Comparison of ENCODE assay signal across 8 mouse cellular contexts in the genomic region with DNA sequence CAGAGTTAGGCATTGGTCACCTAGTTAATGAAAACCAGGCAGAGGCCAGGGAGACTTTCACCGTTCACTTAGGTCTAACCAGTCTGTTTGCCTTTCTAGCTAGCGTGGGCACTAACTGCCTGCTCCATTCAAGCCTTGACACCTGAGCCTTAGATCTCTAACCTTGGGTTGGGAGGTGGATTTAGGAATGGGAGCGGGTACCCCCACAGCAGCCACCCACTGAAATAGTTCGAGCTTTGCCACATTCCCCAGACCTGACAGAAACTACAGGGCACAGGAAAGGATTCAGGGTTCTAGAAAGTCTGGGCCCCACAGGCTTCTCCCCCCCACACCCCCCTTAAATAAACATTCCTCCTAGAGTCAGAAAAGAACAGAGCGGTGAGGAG. TPM values are rescaled to one million over a fixed set of nuclear protein-coding genes. Genes with fewer than 3 reads are reported as not detected.
A peak's percentile ranks its signal among the peaks of the same experiment; 100 is the strongest.
DNase-seq lines count a peak whose midpoint lies in the region; ATAC-seq lines count a peak whose summit lies in the region.
"Had no signal": no experiment of that assay in that cellular context is flagged by ENCODE, and none has a peak within 500 bp of the region (broad histone marks: within the 10 kb centered on the region; RNA-seq: fewer than 3 reads in every experiment).

No protein-coding gene starts in this region.

- no peaks in the 10 kb centered on the region for H3K9me3 ChIP-seq in intestine, embryonic 16.5 days (ENCODE audit: control insufficient read depth, low read length)
- H3K9me3 ChIP-seq in liver, embryonic 16.5 days (replicated peaks; ENCODE audit: control insufficient read depth, low read length), result no peaks in the 10 kb centered on the region

- ATAC-seq in intestine, embryonic 16.5 days, result no peak; the same call in 1 of the 2 replicates
- ATAC-seq in liver, embryonic 16.5 days (ENCODE audit: low read depth), result no peak

- no peaks in the 10 kb centered on the region for H3K4me1 ChIP-seq in brown adipose tissue, adult 24 weeks (ENCODE audit: control insufficient read depth, insufficient read depth, insufficient read length, low read length)
- peaks cover 13% of the 10 kb centered on the region for H3K4me1 ChIP-seq in intestine, embryonic 16.5 days (ENCODE audit: control insufficient read depth, insufficient read depth, low read length)
- H3K4me1 ChIP-seq in liver, embryonic 16.5 days (ENCODE audit: control insufficient read depth, low read depth, low read length), result peaks cover 3% of the 10 kb centered on the region

- 0 out of 2 replicates have a peak overlapping the region, but pooled peaks have one; percentile 7 for H3K27ac ChIP-seq in brown adipose tissue, adult 24 weeks (replicated peaks; ENCODE audit: low read depth, low read length)
- H3K27ac ChIP-seq in intestine, embryonic 16.5 days (ENCODE audit: low read length), result no peak overlapping the region
- peak overlapping the region; percentile 83 for H3K27ac ChIP-seq in liver, embryonic 16.5 days (ENCODE audit: low read length)

- peak; percentile 47 for DNase-seq in Muller cell, postnatal 12 days (ENCODE audit: inconsistent ontology term)
- DNase-seq in ovary, postnatal 14 days (ENCODE audit: low spot score), result no peak
- no peak for DNase-seq in gastrocnemius, postnatal 25 days
- DNase-seq in T-cell, adult 2 months (ENCODE audit: low spot score), result no peak
- DNase-seq: thymus, postnatal 4 days had no signal

- no peaks in the 10 kb centered on the region for H3K27me3 ChIP-seq in intestine, embryonic 16.5 days (replicated peaks; ENCODE audit: control insufficient read depth, insufficient read depth, low read length)
- peaks cover 45% of the 10 kb centered on the region for H3K27me3 ChIP-seq in liver, embryonic 16.5 days (ENCODE audit: control insufficient read depth, insufficient read depth, low read depth, low read length)

- H3K36me3 ChIP-seq in intestine, embryonic 16.5 days (ENCODE audit: control insufficient read depth, insufficient read depth, low read length), result no peaks in the 10 kb centered on the region
- H3K36me3 ChIP-seq in liver, embryonic 16.5 days (ENCODE audit: control insufficient read depth, insufficient read depth), result no peaks in the 10 kb centered on the region

- peak overlapping the region; percentile 99; the same call in 1 of the 2 replicates for H3K4me2 ChIP-seq in intestine, embryonic 16.5 days (ENCODE audit: low read depth, low read length)
- H3K4me2 ChIP-seq in liver, embryonic 16.5 days (ENCODE audit: low read depth, low read length), result peak overlapping the region; percentile 64

- 29% methylated on average over 5 of the region's 5 CpGs for WGBS in intestine, embryonic 16.5 days
- 38% methylated on average over 5 of the region's 5 CpGs for WGBS in liver, embryonic 16.5 days (ENCODE audit: insufficient replicate concordance)

- H3K4me3 ChIP-seq in brown adipose tissue, adult 24 weeks (ENCODE audit: insufficient read depth, low read depth, low read length), result 0 out of 2 replicates have a peak overlapping the region, but pooled peaks have one; percentile 17
- H3K4me3 ChIP-seq in intestine, embryonic 16.5 days (ENCODE audit: low read length), result peak overlapping the region; percentile 74; the same call in 1 of the 2 replicates
- no peak overlapping the region for H3K4me3 ChIP-seq in liver, embryonic 16.5 days (ENCODE audit: low read depth, low read length)

- H3K9ac ChIP-seq in intestine, embryonic 16.5 days (ENCODE audit: low read depth, low read length), result 0 out of 2 replicates have a peak overlapping the region, but pooled peaks have one; percentile 75
- H3K9ac ChIP-seq in liver, embryonic 16.5 days (ENCODE audit: low read depth, low read length), result no peak overlapping the region

RNA-seq across cellular contexts. Expression of gene Gprc5c, which starts 0.9 kb away (rescaled TPM):
- polyA plus RNA-seq in brown adipose tissue, adult 24 weeks (2012; ENCODE audit: insufficient read depth, insufficient read length, missing spikeins), result 5.4 and 8.4 TPM in 2 replicates
- 10.5 and 10.9 TPM in 2 replicates for polyA plus RNA-seq in intestine, embryonic 16.5 days (2015; fragmentation: Nextera tagmentation; extraction: Ambion mirVana)
- polyA plus RNA-seq in liver, embryonic 16.5 days (2015; fragmentation: Nextera tagmentation; extraction: Ambion mirVana), result 19.5 and 20.2 TPM in 2 replicates
- 10 to 100 TPM; 31.2 to 47.0 TPM for total RNA-seq in gastrocnemius, postnatal 25 days (2021)

RNA-seq across cellular contexts. Expression of gene Cd300a, which starts 39.8 kb away (rescaled TPM):
- 0.58 and 1.1 TPM in 2 replicates for polyA plus RNA-seq in brown adipose tissue, adult 24 weeks (2012; ENCODE audit: insufficient read depth, insufficient read length, missing spikeins)
- polyA plus RNA-seq in intestine, embryonic 16.5 days (2015; fragmentation: Nextera tagmentation; extraction: Ambion mirVana), result 2.5 and 2.6 TPM in 2 replicates
- 5.9 and 6.2 TPM in 2 replicates for polyA plus RNA-seq in liver, embryonic 16.5 days (2015; fragmentation: Nextera tagmentation; extraction: Ambion mirVana)
- total RNA-seq in gastrocnemius, postnatal 25 days (2021), result under 1 TPM; 0.43 to 0.72 TPM

RNA-seq across cellular contexts. Expression of gene Gpr142, which starts 51.3 kb away (rescaled TPM):
- polyA plus RNA-seq in brown adipose tissue, adult 24 weeks (2012; ENCODE audit: insufficient read depth, insufficient read length, missing spikeins), result not detected in 2 replicates
- 0.20 and 0.43 TPM in 2 replicates for polyA plus RNA-seq in intestine, embryonic 16.5 days (2015; fragmentation: Nextera tagmentation; extraction: Ambion mirVana)
- not detected in 2 replicates for polyA plus RNA-seq in liver, embryonic 16.5 days (2015; fragmentation: Nextera tagmentation; extraction: Ambion mirVana)
- not detected for total RNA-seq in gastrocnemius, postnatal 25 days (2021)

RNA-seq across cellular contexts. Expression of gene Btbd17, which starts 54.3 kb away (rescaled TPM):
- not detected in 2 replicates for polyA plus RNA-seq in brown adipose tissue, adult 24 weeks (2012; ENCODE audit: insufficient read depth, insufficient read length, missing spikeins)
- 0.71 and 0.87 TPM in 2 replicates for polyA plus RNA-seq in intestine, embryonic 16.5 days (2015; fragmentation: Nextera tagmentation; extraction: Ambion mirVana)
- not detected in 2 replicates for polyA plus RNA-seq in liver, embryonic 16.5 days (2015; fragmentation: Nextera tagmentation; extraction: Ambion mirVana)
- total RNA-seq in gastrocnemius, postnatal 25 days (2021), result not detected
